Mouse (Mus musculus): ENCODE results near the gene Noct. TPM values are rescaled to one million over a fixed set of nuclear protein-coding genes. Genes with fewer than 3 reads are reported as not detected.
"Not testable (repeated sequence)": the region's sequence is repeated elsewhere in the genome, so short reads cannot be mapped to it uniquely, and the experiment has no call there.

The Noct gene
- polyA plus RNA-seq, 1 experiment = 33.6 TPM

- 88% methylated on average over 6 of the region's 6 CpGs for WGBS
- DNase-seq (ENCODE audit: low read depth, low spot score) = no peak
Observed at GRCm38 (mm10) chr3:51203906-51204305, 20.3 kb upstream of the Noct start.

GRCm38 (mm10) chr3:51204441-51204840 is 19.8 kb upstream of the Noct start:
- 89% methylated on average over 5 of the region's 5 CpGs for WGBS
- no peak for DNase-seq (ENCODE audit: low read depth, low spot score)

GRCm38 (mm10) chr3:51204897-51205296 is 19.4 kb upstream of the Noct start:
- DNase-seq (ENCODE audit: low read depth, low spot score) = no peak
- WGBS = 95% methylated on average over 14 of the region's 14 CpGs

GRCm38 (mm10) chr3:51206521-51206920 is 17.7 kb upstream of the Noct start:
- no peak for DNase-seq (ENCODE audit: low read depth, low spot score)
- 93% methylated on average over 7 of the region's 7 CpGs for WGBS

- 87% methylated on average over 5 of the region's 5 CpGs for WGBS
- DNase-seq (ENCODE audit: low read depth, low spot score) = no peak
Observed at GRCm38 (mm10) chr3:51208633-51209032, 15.6 kb upstream of the Noct start.

- 74% methylated on average over 7 of the region's 7 CpGs for WGBS
- no peak for DNase-seq (ENCODE audit: low read depth, low spot score)
Observed at GRCm38 (mm10) chr3:51209503-51210314, 14.5 kb upstream of the Noct start.

- no peak for DNase-seq (ENCODE audit: low read depth, low spot score)
- WGBS = 98% methylated on average over 3 of the region's 3 CpGs
Observed at GRCm38 (mm10) chr3:51210485-51210884, 13.8 kb upstream of the Noct start.

- DNase-seq (ENCODE audit: low read depth, low spot score) = no peak
- 96% methylated on average over 3 of the region's 3 CpGs for WGBS
Observed at GRCm38 (mm10) chr3:51213111-51213510, 11.1 kb upstream of the Noct start.

- no peak for DNase-seq (ENCODE audit: low read depth, low spot score)
- WGBS = 81% methylated on average over 6 of the region's 6 CpGs
Observed at GRCm38 (mm10) chr3:51215681-51216080, 8.6 kb upstream of the Noct start.

- 83% methylated on average over 8 of the region's 10 CpGs for WGBS
- DNase-seq (ENCODE audit: low read depth, low spot score) = not testable (repeated sequence)
Observed at GRCm38 (mm10) chr3:51216351-51216750, 7.9 kb upstream of the Noct start.

GRCm38 (mm10) chr3:51218385-51218784 is 5.9 kb upstream of the Noct start:
- DNase-seq (ENCODE audit: low read depth, low spot score) = not testable (repeated sequence)
- WGBS = 94% methylated on average over 6 of the region's 6 CpGs

GRCm38 (mm10) chr3:51219213-51219612 is 5.0 kb upstream of the Noct start:
- no peak for DNase-seq (ENCODE audit: low read depth, low spot score)
- 91% methylated on average over 5 of the region's 5 CpGs for whole genome bisulfite sequencing

GRCm38 (mm10) chr3:51220846-51221245 is 3.4 kb upstream of the Noct start:
- WGBS = 64% methylated on average over 4 of the region's 4 CpGs
- DNase-seq (ENCODE audit: low read depth, low spot score) = no peak

- WGBS = 37% methylated on average over 8 of the region's 8 CpGs
- DNase-seq (ENCODE audit: low read depth, low spot score) = no peak
Observed at GRCm38 (mm10) chr3:51221847-51222246, 2.4 kb upstream of the Noct start.

GRCm38 (mm10) chr3:51222302-51222701 is 1.9 kb upstream of the Noct start:
- DNase-seq (ENCODE audit: low read depth, low spot score) = no peak
- WGBS = 84% methylated on average over 6 of the region's 6 CpGs

GRCm38 (mm10) chr3:51222834-51223460 is 1.3 kb upstream of the Noct start:
- DNase-seq (ENCODE audit: low read depth, low spot score) = no peak
- WGBS = 78% methylated on average over 10 of the region's 10 CpGs

- DNase-seq (ENCODE audit: low read depth, low spot score) = no peak
- WGBS = 61% methylated on average over 5 of the region's 5 CpGs
Observed at GRCm38 (mm10) chr3:51223556-51223955, 691 bp upstream of the Noct start.

GRCm38 (mm10) chr3:51225226-51225750 is 1.0 kb downstream of the Noct start:
- 2% methylated on average over 39 of the region's 39 CpGs for WGBS
- no peak for DNase-seq (ENCODE audit: low read depth, low spot score)

- WGBS = 89% methylated on average over 10 of the region's 10 CpGs
- no peak for DNase-seq (ENCODE audit: low read depth, low spot score)
Observed at GRCm38 (mm10) chr3:51225979-51226378, 1.7 kb downstream of the Noct start.

GRCm38 (mm10) chr3:51226601-51227000 is 2.4 kb downstream of the Noct start:
- 80% methylated on average over 3 of the region's 3 CpGs for WGBS
- no peak for DNase-seq (ENCODE audit: low read depth, low spot score)

All from large intestine, adult 2 months (tissue).